Mouse (Mus musculus) hematopoietic stem cell, adult 5-6 weeks (primary cell): ENCODE data around the gene Gm12169. TPM values are rescaled to one million over a fixed set of nuclear protein-coding genes. Genes with fewer than 3 reads are reported as not detected.
"Not testable (repeated sequence)": the region's sequence is repeated elsewhere in the genome, so short reads cannot be mapped to it uniquely, and the experiment has no call there.

Experiments used
- ATAC-seq, 2 experiments: fragments of 125-278 bp in 1 of 2; replicated peaks in 1 of 2; 2 replicates each; pipeline ENCODE4 v1.8.0; 2016 to 2017; ENCODE audit warnings: inconsistent platforms in 2 of 2, mild to moderate bottlenecking in 2 of 2, moderate number of reproducible peaks in 2 of 2, low read depth in 1 of 2, moderate TSS enrichment in 1 of 2; ENCODE audit not compliant: low FRiP score in 2 of 2, poor library complexity in 2 of 2, severe bottlenecking in 2 of 2, insufficient read depth in 1 of 2, low TSS enrichment in 1 of 2
- total RNA-seq: library from RNA; stranded (forward); fragments of 172-1452, 232-1000 nt; gene quantifications from 2 replicates; pipeline ENCODE4 v1.2.3, GENCODE M21; 2017

The Gm12169 gene
- total RNA-seq = not detected in 2 replicates

DNA sequence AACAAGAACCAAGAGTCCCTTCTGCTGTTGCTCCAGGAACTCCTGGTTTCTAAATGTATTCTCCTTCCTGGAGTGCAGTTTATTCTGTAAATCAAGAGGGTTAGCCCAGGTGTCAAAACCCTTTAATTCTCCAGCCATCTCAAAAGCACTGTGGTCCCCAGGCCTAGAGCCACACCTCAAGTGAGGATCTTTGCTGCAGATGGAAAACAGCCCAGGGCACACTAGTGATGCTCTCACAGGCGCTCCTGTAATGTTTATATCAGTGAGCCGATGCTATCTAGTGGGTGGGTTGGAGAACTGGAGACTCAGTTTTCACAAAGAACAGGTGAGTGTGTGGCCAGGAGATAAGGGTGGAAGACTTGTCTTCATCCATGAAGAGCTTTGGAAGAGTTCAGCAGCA is at the start of gene Gm12169:
Gene Gm12169 (plus strand): TSS at position 301 of the 400 bp plus-strand sequence.
- ATAC-seq = no peak

DNA sequence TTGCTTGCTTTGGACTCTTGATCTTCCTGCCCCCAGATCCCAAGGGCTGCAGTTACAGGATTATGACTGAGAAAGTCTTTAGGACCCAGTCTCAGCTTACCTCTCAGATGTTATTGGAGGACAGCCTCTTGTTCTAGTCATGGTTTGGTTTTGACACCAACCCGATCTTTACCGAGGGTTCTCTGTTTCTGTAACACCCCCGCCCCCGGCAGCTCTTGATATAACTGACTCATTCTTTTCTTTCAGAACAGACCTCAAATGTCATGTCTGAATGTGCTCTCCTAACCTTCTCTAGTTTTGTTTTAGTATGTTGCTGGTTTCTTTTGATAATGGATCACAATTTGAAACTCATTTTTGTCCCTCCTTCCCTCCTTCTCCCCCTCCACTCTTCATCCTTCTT is 49.8 kb upstream of the Gm12169 start:
- ATAC-seq = no peak

DNA sequence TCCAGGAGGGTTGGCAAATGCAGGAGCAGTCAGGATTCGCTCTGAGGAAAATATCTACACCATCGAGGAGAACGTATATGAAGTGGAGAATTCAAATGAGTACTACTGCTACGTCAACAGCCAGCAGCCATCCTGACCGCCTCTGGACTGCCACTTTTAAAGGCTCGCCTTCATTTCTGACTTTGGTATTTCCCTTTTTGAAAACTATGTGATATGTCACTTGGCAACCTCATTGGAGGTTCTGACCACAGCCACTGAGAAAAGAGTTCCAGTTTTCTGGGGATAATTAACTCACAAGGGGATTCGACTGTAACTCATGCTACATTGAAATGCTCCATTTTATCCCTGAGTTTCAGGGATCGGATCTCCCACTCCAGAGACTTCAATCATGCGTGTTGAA is 44.7 kb upstream of the Gm12169 start:
- peak; percentile 56 to 71 for ATAC-seq

DNA sequence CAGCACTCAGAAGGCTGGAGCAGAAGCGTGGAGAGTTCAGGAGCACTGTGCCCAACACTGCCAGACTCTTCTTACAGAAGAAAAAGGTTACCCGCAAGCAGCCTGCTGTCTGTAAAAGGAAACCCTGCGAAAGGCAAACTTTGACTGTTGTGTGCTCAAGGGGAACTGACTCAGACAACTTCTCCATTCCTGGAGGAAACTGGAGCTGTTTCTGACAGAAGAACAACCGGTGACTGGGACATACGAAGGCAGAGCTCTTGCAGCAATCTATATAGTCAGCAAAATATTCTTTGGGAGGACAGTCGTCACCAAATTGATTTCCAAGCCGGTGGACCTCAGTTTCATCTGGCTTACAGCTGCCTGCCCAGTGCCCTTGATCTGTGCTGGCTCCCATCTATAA is 43.5 kb upstream of the Gm12169 start:
- ATAC-seq = peak; percentile 75 to 79

DNA sequence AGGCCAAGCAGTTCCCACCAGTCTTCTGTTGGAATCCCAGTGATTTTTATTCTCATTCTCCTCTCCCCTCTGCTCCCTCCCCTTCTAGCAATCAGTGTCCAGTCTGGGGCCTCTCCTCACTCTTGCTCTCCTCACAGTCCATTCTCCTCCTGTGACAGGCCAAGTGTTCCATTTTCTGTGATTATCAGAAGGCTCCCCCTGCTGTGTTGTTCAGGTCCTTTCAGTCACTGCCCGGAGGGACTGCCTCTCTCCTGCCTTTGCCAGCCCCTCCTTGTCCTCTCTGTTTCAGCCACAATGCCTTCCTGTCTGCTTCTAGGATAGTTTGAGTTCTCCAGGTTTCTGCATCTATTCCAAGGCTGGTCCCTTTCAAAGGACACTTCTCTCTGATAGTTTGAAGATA is 35.8 kb upstream of the Gm12169 start:
- ATAC-seq = peak; percentile 77 to 89

DNA sequence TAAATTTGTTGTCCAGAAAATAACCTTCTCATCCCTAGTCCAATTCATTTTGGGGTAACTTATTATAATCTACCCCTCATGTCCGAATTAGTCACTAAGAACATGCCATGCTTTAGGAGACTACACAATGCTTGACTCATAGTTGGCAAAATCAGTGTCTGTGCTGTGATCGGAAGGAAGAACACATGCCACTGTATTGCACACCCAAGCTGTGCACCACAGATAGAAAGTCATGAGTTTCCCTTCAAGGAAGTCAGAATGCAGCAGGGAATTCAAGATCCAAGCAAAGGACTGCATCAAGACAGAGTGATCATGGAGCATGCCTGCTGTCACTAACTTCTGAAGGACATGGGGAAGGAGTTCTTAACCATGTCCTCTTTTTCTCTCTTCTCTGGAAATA is 35.4 kb upstream of the Gm12169 start:
- ATAC-seq = no peak

DNA sequence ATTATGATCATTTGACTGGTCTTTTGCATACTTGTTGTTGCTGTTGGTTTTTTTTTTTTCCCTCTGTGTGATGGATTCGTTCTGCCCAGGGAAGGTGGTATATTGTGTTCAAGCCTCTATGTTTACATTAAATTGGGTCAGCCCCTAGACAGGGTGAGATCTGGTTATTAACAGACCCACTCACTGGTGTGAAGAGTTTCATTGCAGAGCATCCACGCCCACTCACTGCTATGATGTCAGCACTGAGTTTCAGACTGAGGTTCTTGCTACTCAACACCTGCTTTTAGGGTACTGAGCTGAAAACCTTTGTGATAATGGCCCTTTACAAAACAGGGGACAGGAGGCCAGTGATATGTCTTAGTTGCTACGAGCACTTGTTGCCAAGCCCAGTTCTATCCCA is 16.9 kb upstream of the Gm12169 start:
- ATAC-seq = no peak

DNA sequence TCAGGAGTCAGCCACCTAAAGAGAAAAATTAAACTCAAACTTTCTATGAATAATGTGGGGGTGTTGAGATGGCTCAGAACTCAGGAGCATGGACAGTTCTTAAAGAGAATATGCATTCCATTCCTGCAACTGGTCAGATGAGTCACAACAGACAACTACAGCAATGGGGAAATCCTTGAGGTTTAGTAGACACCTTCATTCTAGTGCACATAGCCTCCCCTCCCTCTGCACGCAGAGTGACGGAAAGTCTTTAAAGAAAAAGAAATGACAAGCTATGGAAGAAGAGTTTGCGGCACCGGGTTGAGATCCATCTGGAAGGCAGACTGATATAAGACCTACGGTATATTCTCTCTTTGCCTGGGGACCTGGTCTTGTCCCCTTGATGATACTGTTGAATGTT is 14.1 kb upstream of the Gm12169 start:
- no peak for ATAC-seq

DNA sequence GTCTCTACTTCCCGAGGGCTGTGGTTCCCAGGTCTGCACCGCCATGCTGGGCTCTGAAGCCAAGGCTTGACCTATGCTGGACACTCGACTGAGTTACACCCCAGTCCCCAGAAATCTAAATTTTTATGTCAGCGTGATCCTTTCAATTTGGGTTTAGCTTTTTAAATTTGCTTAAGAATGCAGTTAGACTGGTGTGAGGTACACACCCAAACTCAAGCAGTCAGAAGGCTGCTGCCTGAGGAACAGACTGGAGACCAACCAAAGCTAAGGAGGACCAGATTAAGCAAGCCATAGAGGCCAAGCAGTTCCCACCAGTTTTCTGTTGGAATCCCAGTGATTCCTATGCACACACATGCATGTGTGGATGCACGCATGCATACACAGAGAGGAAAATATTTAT is 2.7 kb upstream of the Gm12169 start:
- ATAC-seq = not testable (repeated sequence)

DNA sequence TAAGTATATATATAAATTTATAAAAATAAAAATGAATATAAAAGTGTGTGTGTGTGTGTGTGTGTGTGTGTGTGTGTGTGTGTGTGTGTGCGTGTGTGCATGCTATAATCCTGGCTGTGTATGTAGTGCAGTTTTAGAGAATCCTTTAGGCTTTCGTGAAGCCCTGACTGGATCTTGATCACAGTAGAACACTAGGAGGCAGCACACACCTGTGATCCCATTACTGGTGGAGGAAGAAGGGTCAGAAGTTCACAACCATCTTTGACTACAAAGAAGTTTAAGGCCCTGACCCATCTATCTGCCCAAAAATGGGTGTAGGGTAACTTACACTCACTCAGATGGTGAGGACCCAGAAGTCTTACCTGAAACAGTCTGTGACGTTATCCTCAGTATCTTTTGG is 1.3 kb upstream of the Gm12169 start:
- ATAC-seq = no peak

DNA sequence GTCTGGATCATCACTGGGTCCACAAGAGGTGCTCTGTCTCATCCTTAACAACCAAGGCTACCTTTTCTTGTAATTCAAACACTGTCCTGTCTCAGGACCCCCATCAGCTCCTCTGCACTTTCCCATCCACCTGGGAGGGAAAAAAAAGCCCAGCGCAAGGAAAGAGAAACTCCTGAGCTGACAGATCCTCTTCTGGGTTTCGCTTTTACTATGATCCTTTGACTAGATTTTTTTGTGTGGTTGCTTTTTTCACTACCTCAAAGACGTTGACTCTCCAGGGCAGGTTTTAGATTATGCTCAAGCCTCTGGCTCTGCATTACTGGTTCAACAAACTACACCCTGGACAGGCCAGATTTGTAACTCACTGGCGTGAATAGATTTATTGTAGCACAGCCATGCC is 6.1 kb downstream of the Gm12169 start:
- ATAC-seq = no peak

DNA sequence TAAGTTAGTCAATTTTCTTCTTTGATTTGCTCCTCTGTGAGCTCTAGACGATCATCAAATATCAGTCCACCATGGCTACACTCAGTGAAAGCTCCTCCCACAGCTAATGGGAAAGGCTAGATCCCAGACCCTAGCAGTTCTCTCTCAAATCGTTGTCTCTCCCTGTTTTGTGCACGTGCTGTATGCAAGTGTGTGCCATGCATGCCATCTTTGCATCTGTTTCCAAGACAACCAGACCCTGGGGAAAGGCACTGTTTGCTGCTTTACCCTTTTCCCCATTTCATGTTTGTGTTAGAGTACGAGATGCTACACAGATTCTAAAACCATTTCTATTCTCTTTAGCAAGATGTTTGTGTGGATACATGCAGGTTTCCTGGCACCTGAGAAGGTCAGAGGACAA is 13.0 kb downstream of the Gm12169 start:
- no peak for ATAC-seq

DNA sequence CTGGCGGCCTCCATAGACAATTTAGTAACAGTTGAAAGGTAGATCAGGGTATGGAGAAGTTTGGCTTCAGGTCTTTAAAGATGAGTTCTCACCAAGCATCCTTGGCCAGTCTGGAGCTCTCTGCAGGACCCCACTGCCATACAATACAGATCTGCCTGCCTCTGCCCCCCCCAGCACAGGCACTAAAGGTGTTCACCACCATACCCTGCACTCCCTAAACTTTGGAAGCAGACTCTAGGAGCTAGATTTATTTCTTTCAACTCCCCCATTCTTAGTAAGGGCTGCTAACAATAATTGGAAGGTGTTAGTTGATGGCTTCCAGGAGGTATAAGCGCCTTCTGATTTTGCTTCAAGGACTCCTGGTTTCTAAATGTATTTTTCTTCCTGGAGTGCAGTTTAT is 19.5 kb downstream of the Gm12169 start:
- no peak for ATAC-seq

DNA sequence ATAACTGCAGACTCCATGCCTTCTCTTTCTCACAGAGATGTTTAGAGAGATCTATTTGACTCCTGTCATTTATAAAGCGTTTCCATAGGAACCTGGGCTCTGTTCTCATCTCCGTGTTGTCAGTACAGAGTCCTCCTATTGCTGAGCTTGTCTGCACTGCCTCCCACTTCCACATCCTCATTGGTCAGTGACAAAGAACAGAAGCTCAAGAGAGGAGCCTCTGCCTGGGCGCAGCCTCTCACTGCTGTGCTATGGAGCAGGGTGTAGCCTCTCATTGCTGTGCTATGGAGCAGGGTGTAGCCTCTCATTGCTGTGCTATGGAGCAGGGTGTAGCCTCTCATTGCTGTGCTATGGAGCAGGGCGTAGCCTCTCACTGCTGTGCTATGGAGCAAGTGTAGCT is 25.7 kb downstream of the Gm12169 start:
- ATAC-seq = no peak

DNA sequence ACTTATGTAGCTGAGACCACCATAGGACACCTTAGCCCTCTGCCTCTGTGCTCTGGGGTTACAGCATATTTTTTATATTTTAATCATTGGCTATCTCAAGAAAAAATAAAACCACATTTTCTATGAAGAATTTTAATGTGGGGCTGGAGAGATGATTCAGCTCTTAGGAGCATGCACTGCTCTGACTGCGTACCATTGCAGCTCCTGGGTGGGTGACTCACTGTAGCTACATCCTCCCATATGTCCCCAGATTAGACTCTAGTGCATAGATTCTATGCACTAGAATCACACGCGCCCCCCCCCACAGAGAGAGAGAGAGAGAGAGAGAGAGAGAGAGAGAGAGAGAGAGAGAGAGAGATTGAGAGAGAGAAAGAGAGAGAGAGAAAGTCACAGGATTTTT is 28.7 kb downstream of the Gm12169 start:
- no peak for ATAC-seq

DNA sequence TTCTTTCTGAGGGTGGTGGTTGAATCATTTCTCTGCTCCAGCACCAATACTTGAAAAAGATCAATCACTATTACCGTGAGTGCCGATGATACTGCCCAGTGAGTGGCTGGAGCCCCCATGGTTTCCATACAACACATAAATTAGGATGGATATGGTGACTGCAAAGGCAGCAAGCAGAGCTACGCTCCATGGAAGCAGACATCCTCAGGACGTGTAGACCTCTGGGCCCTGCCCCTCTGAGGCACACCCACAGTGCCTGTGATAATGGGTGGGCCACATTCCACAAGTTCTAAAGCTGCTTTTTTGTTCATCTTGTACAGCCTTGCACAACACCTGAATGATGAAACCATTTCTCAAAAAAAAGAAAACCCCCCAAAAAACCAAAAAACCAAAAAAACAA is 37.1 kb downstream of the Gm12169 start:
- no peak for ATAC-seq

DNA sequence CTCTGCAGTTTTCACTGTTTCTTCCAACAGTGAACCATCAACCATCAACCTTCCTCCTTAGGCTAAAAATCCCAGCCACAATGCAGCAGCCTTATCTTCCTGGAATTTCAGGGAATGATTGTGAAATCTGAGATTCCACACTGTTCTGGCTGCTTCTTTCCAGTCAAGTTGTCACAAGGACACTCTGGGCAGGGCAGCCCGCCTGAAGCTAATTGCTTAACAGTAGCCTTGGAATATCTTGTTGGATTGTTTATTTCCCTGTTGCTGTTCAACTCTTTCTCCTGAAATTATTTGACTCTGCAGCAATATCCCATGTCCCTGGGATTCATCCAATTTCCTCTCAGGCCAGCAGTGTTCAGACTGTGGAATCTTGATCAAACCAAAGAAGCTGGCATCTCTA is 40.7 kb downstream of the Gm12169 start:
- ATAC-seq = no peak

DNA sequence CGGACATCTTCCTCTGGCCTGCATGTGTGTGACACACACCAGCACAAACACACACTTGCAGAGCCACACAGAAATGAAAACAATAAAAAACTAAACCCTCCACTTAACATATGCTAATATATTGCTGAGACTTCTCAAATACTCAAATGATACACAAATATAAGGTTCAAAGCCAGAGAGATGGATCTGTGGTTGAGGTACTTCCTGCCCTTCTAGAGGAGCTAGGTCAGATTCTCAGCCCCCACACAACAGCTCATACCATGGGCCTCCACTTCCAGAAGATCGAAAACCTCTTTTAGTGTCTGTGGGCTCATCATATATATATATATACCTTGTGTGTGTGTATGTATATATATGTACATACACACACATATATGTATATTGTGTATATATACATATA is 42.0 kb downstream of the Gm12169 start:
- no peak for ATAC-seq

DNA sequence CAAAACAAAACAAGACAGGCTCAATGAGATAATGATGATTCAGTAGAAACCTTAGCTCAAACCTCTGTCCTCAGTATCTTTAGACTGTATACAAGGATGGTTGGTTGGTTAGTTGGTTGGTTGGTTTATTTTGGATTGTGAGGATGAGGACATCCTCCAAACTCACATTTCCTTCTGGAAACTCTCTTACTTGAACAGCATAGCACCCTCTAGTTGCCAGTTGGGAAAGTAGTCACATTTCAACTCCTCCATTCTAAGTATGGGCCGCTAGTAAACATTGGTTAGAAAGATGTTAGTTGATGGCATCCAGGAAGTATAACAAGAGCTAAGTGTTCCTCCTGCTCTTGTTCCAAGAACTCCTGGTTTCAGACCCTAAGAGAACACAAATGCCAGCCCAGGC is 45.1 kb downstream of the Gm12169 start:
- no peak for ATAC-seq

DNA sequence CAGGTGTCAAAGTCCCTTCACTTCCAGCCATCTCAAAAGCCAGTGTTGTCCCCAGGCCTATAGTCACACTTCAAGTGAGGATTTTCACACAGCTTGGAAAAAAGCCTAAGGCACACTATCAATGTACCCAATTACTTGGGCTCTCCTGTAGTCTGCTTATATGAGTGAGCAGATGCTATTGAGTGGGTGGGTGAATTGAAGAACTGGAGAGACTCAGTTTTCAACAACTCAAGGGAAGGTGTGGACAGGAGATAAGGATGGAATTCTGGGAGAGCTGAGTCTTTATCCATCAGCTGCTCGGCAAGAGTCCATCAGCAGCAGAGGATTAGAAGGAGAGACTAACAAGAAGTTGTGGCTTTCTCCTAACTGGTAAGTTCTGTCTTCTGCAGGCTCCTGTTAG is 47.3 kb downstream of the Gm12169 start, which contains the start of gene BC053393:
Gene BC053393 (plus strand): TSS at position 210 of the 400 bp plus-strand sequence.
- no peak for ATAC-seq
